Mouse (Mus musculus) C2C12 (cell line): ENCODE measurements around the gene Mark2.

Experiments
- CEBPB ChIP-seq: IDR thresholded peaks from one replicate; pipeline ENCODE4 v1.6.1; 2011; ENCODE audit warnings: low read depth, mild to moderate bottlenecking, control low read depth, moderate library complexity
- CTCF ChIP-seq: IDR thresholded peaks from one replicate; pipeline ENCODE4 v1.5.1; 2011; ENCODE audit not compliant: control insufficient read depth, insufficient read depth, insufficient read length
- MAX ChIP-seq: IDR thresholded peaks from one replicate; pipeline ENCODE4 v1.6.1; 2011; ENCODE audit warnings: mild to moderate bottlenecking, control low read depth
- MYOD1 ChIP-seq: IDR thresholded peaks from one replicate; pipeline ENCODE4 v1.6.1; 2011; ENCODE audit warnings: low read depth; ENCODE audit not compliant: control insufficient read depth, insufficient read length
- MYOG ChIP-seq: IDR thresholded peaks from one replicate; pipeline ENCODE4 v1.6.1; 2011; ENCODE audit not compliant: control insufficient read depth, insufficient read length; ENCODE audit errors: extremely low read depth
- USF1 ChIP-seq: IDR thresholded peaks from one replicate; pipeline ENCODE4 v1.6.1; 2011; ENCODE audit warnings: low read depth, mild to moderate bottlenecking, control low read depth, moderate library complexity

DNA sequence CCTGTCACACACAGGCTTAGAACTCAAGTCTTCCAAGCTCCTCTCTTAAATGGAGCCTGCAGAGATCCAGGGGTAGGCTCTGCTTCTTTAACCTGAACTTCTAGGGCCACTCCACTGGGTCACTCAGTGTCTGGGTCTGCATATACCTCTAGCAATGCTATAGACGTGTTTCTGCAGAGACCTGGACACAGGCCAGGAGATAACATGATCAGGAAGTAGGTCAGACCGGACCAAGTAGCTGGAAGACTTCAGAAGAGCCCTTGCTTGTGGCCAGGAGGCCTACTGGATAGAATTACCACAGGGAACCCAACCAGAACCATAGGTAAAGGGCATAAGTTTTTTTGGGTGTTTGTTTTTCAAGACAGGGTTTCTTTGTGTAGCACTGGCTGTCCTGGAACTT lies 51.9 kb downstream of the Mark2 start:
- TF ChIP-seq CTCF = no peak
- no peak for TF ChIP-seq MYOG
- TF ChIP-seq USF1 = no peak
- TF ChIP-seq CEBPB = no peak
- TF ChIP-seq MAX = no peak
- no peak for TF ChIP-seq MYOD1
